Mouse (Mus musculus): ENCODE measurements at regions not wholly inside any gene's neighbourhood (a gene's known extent, or its start where the extent isn't known, plus 50 kb on each side); places are given as distances from the start of the nearest gene placed in this dataset.

- Histone ChIP-seq H3K9me3 (replicated peaks; ENCODE audit: control insufficient read depth, insufficient read depth, low read length, poor library complexity, severe bottlenecking) (no peaks in the 10 kb centered on the region), H3K36me3 (ENCODE audit: control insufficient read depth, insufficient read depth, low read length, poor library complexity, severe bottlenecking) (no peaks in the 10 kb centered on the region), H3K4me1 (ENCODE audit: control insufficient read depth, insufficient read depth, low read length) (peaks cover 1% of the 10 kb centered on the region), H3K9ac (ENCODE audit: low read depth, poor library complexity, severe bottlenecking) (no peak overlapping the region), H3K27me3 (ENCODE audit: control insufficient read depth, insufficient read depth, low read length, poor library complexity, severe bottlenecking) (no peaks in the 10 kb centered on the region), H3K4me3 (ENCODE audit: low read depth, low read length) (no peak overlapping the region), H3K27ac (ENCODE audit: insufficient read depth, low read length) (no peak overlapping the region)
- TF ChIP-seq EP300 (IDR thresholded peaks at IDR 0.05; ENCODE audit: insufficient read depth, low read depth, low read length) (no peak), CTCF (IDR thresholded peaks at IDR 0.05; ENCODE audit: low read depth, low read length) (no peak), POLR2A (IDR thresholded peaks at IDR 0.05; ENCODE audit: insufficient read depth, low read length) (no peak)
Measured at GRCm38 (mm10) chr14:18963864-18964263, 69.8 kb upstream of the Ube2e2 start.

GRCm38 (mm10) chr14:18963287-18963686 lies 69.2 kb upstream of the Ube2e2 start:
- Histone ChIP-seq H3K4me3 (ENCODE audit: low read depth, low read length) (no peak overlapping the region), H3K27me3 (ENCODE audit: control insufficient read depth, insufficient read depth, low read length, poor library complexity, severe bottlenecking) (no peaks in the 10 kb centered on the region), H3K36me3 (ENCODE audit: control insufficient read depth, insufficient read depth, low read length, poor library complexity, severe bottlenecking) (no peaks in the 10 kb centered on the region), H3K4me1 (ENCODE audit: control insufficient read depth, insufficient read depth, low read length) (peaks cover 1% of the 10 kb centered on the region), H3K9me3 (replicated peaks; ENCODE audit: control insufficient read depth, insufficient read depth, low read length, poor library complexity, severe bottlenecking) (no peaks in the 10 kb centered on the region), H3K9ac (ENCODE audit: low read depth, poor library complexity, severe bottlenecking) (no peak overlapping the region), H3K27ac (ENCODE audit: insufficient read depth, low read length) (no peak overlapping the region)
- TF ChIP-seq EP300 (IDR thresholded peaks at IDR 0.05; ENCODE audit: insufficient read depth, low read depth, low read length) (no peak), POLR2A (IDR thresholded peaks at IDR 0.05; ENCODE audit: insufficient read depth, low read length) (no peak), CTCF (IDR thresholded peaks at IDR 0.05; ENCODE audit: low read depth, low read length) (no peak)
